Mouse (Mus musculus): ENCODE data around the gene Homer3. TPM values are rescaled to one million over a fixed set of nuclear protein-coding genes. Genes with fewer than 3 reads are reported as not detected.

Homer3 gene
- polyA plus RNA-seq, 1 experiment = 25.6 TPM

GRCm38 (mm10) chr8:70331526-70331925 is 48.9 kb downstream of the Homer3 start:
- TF ChIP-seq CTCF (IDR thresholded peaks at IDR 0.05; ENCODE audit: control insufficient read depth, insufficient read depth, low read length) = no peak
- TF ChIP-seq POLR2A (IDR thresholded peaks at IDR 0.05; ENCODE audit: borderline replicate concordance, control insufficient read depth, low read depth, low read length) = no peak
- WGBS = 95% methylated on average over 19 of the region's 19 CpGs
- H3K27ac ChIP-seq (ENCODE audit: control insufficient read depth, insufficient read depth, low read depth, low read length, poor library complexity) = no peak overlapping the region
- no peaks in the 10 kb centered on the region; the same call in 1 of the 2 replicates for H3K4me1 ChIP-seq (ENCODE audit: control insufficient read depth, insufficient read depth, low read length)
- no peak overlapping the region for H3K4me3 ChIP-seq (replicated peaks; ENCODE audit: control insufficient read depth, low read depth, low read length)

- Histone ChIP-seq H3K4me3 (replicated peaks; ENCODE audit: control insufficient read depth, low read depth, low read length) (no peak overlapping the region), H3K4me1 (ENCODE audit: control insufficient read depth, insufficient read depth, low read length) (no peaks in the 10 kb centered on the region; the same call in 1 of the 2 replicates), H3K27ac (ENCODE audit: control insufficient read depth, insufficient read depth, low read depth, low read length, poor library complexity) (no peak overlapping the region)
- TF ChIP-seq CTCF (IDR thresholded peaks at IDR 0.05; ENCODE audit: control insufficient read depth, insufficient read depth, low read length) (no peak), POLR2A (IDR thresholded peaks at IDR 0.05; ENCODE audit: borderline replicate concordance, control insufficient read depth, low read depth, low read length) (no peak)
- WGBS = 83% methylated on average over 41 of the region's 41 CpGs
Measured at GRCm38 (mm10) chr8:70332070-70332877, 49.6 kb downstream of the Homer3 start.

GRCm38 (mm10) chr8:70332878-70333202 is 50.2 kb downstream of the Homer3 start:
- 87% methylated on average over 6 of the region's 6 CpGs for WGBS
- Histone ChIP-seq H3K27ac (ENCODE audit: control insufficient read depth, insufficient read depth, low read depth, low read length, poor library complexity) (no peak overlapping the region), H3K4me1 (ENCODE audit: control insufficient read depth, insufficient read depth, low read length) (no peaks in the 10 kb centered on the region; the same call in 1 of the 2 replicates), H3K4me3 (replicated peaks; ENCODE audit: control insufficient read depth, low read depth, low read length) (no peak overlapping the region)
- no peak for TF ChIP-seq CTCF (IDR thresholded peaks at IDR 0.05; ENCODE audit: control insufficient read depth, insufficient read depth, low read length)
- no peak for TF ChIP-seq POLR2A (IDR thresholded peaks at IDR 0.05; ENCODE audit: borderline replicate concordance, control insufficient read depth, low read depth, low read length)

- H3K4me3 ChIP-seq (replicated peaks; ENCODE audit: control insufficient read depth, low read depth, low read length) = no peak overlapping the region
- H3K27ac ChIP-seq (ENCODE audit: control insufficient read depth, insufficient read depth, low read depth, low read length, poor library complexity) = no peak overlapping the region
- 85% methylated on average over 7 of the region's 7 CpGs for WGBS
- TF ChIP-seq POLR2A (IDR thresholded peaks at IDR 0.05; ENCODE audit: borderline replicate concordance, control insufficient read depth, low read depth, low read length) (no peak), CTCF (IDR thresholded peaks at IDR 0.05; ENCODE audit: control insufficient read depth, insufficient read depth, low read length) (no peak)
- no peaks in the 10 kb centered on the region for H3K4me1 ChIP-seq (ENCODE audit: control insufficient read depth, insufficient read depth, low read length)
Measured at GRCm38 (mm10) chr8:70338931-70339330, 56.3 kb downstream of the Homer3 start.

GRCm38 (mm10) chr8:70340659-70341058 is 58.0 kb downstream of the Homer3 start:
- 93% methylated on average over 7 of the region's 7 CpGs for WGBS
- H3K4me1 ChIP-seq (ENCODE audit: control insufficient read depth, insufficient read depth, low read length) = no peaks in the 10 kb centered on the region
- no peak for TF ChIP-seq CTCF (IDR thresholded peaks at IDR 0.05; ENCODE audit: control insufficient read depth, insufficient read depth, low read length)
- no peak for TF ChIP-seq POLR2A (IDR thresholded peaks at IDR 0.05; ENCODE audit: borderline replicate concordance, control insufficient read depth, low read depth, low read length)

GRCm38 (mm10) chr8:70342007-70342406 is 59.4 kb downstream of the Homer3 start:
- 47% methylated on average over 14 of the region's 14 CpGs for WGBS
- TF ChIP-seq CTCF (IDR thresholded peaks at IDR 0.05; ENCODE audit: control insufficient read depth, insufficient read depth, low read length) (no peak), POLR2A (IDR thresholded peaks at IDR 0.05; ENCODE audit: borderline replicate concordance, control insufficient read depth, low read depth, low read length) (no peak)
- Histone ChIP-seq H3K4me3 (replicated peaks; ENCODE audit: control insufficient read depth, low read depth, low read length) (no peak overlapping the region), H3K27ac (ENCODE audit: control insufficient read depth, insufficient read depth, low read depth, low read length, poor library complexity) (no peak overlapping the region), H3K4me1 (ENCODE audit: control insufficient read depth, insufficient read depth, low read length) (no peaks in the 10 kb centered on the region)

More at GRCm38 (mm10) chr8:70340659-70341058, 58.0 kb downstream of the Homer3 start:
- Histone ChIP-seq H3K27ac (ENCODE audit: control insufficient read depth, insufficient read depth, low read depth, low read length, poor library complexity) (no peak overlapping the region), H3K4me3 (replicated peaks; ENCODE audit: control insufficient read depth, low read depth, low read length) (no peak overlapping the region)

- Histone ChIP-seq H3K4me3 (replicated peaks; ENCODE audit: control insufficient read depth, low read depth, low read length) (no peak overlapping the region), H3K27ac (ENCODE audit: control insufficient read depth, insufficient read depth, low read depth, low read length, poor library complexity) (no peak overlapping the region), H3K4me1 (ENCODE audit: control insufficient read depth, insufficient read depth, low read length) (no peaks in the 10 kb centered on the region)
- TF ChIP-seq POLR2A (IDR thresholded peaks at IDR 0.05; ENCODE audit: borderline replicate concordance, control insufficient read depth, low read depth, low read length) = no peak
- no peak for TF ChIP-seq CTCF (IDR thresholded peaks at IDR 0.05; ENCODE audit: control insufficient read depth, insufficient read depth, low read length)
- WGBS = 91% methylated on average over 7 of the region's 7 CpGs
Measured at GRCm38 (mm10) chr8:70343076-70343475, 60.4 kb downstream of the Homer3 start.

- Histone ChIP-seq H3K4me1 (ENCODE audit: control insufficient read depth, insufficient read depth, low read length) (no peaks in the 10 kb centered on the region; the same call in 1 of the 2 replicates), H3K27ac (ENCODE audit: control insufficient read depth, insufficient read depth, low read depth, low read length, poor library complexity) (no peak overlapping the region), H3K4me3 (replicated peaks; ENCODE audit: control insufficient read depth, low read depth, low read length) (no peak overlapping the region)
- TF ChIP-seq CTCF (IDR thresholded peaks at IDR 0.05; ENCODE audit: control insufficient read depth, insufficient read depth, low read length) (peak; percentile 51), POLR2A (IDR thresholded peaks at IDR 0.05; ENCODE audit: borderline replicate concordance, control insufficient read depth, low read depth, low read length) (no peak)
- WGBS = 64% methylated on average over 6 of the region's 6 CpGs
Measured at GRCm38 (mm10) chr8:70343696-70344095, 61.1 kb downstream of the Homer3 start.

Other genes with a start within 250 kb of the Homer3 start
- gene Mau2, start 240.1 kb upstream of the Homer3 start, polyA plus RNA-seq (2011; ENCODE audit: insufficient read depth, insufficient read length, low replicate concordance, missing spikeins) = 29.7 and 51.9 TPM in 2 replicates
- gene Sugp1, start 240.0 kb upstream of the Homer3 start, polyA plus RNA-seq (2011; ENCODE audit: insufficient read depth, insufficient read length, low replicate concordance, missing spikeins) = 19.1 and 26.4 TPM in 2 replicates
- gene Tm6sf2, start 209.9 kb upstream of the Homer3 start, polyA plus RNA-seq (2011; ENCODE audit: insufficient read depth, insufficient read length, low replicate concordance, missing spikeins) = 1.6 and 2.8 TPM in 2 replicates
- not detected in 2 replicates for gene Hapln4, start 199.4 kb upstream of the Homer3 start, polyA plus RNA-seq (2011; ENCODE audit: insufficient read depth, insufficient read length, low replicate concordance, missing spikeins)
- gene Ncan, start 162.0 kb upstream of the Homer3 start, polyA plus RNA-seq (2011; ENCODE audit: insufficient read depth, insufficient read length, low replicate concordance, missing spikeins) = 0.13 and 0.50 TPM in 2 replicates
- gene Nr2c2ap, start 151.5 kb upstream of the Homer3 start, polyA plus RNA-seq (2011; ENCODE audit: insufficient read depth, insufficient read length, low replicate concordance, missing spikeins) = 16.1 and 29.5 TPM in 2 replicates
- gene Rfxank, start 143.7 kb upstream of the Homer3 start, polyA plus RNA-seq (2011; ENCODE audit: insufficient read depth, insufficient read length, low replicate concordance, missing spikeins) = 7.0 and 14.4 TPM in 2 replicates
- 13.9 and 33.6 TPM in 2 replicates for gene Borcs8, start 143.3 kb upstream of the Homer3 start, polyA plus RNA-seq (2011; ENCODE audit: insufficient read depth, insufficient read length, low replicate concordance, missing spikeins)
- gene Mef2b, start 143.1 kb upstream of the Homer3 start, polyA plus RNA-seq (2011; ENCODE audit: insufficient read depth, insufficient read length, low replicate concordance, missing spikeins) = 1.3 and 2.7 TPM in 2 replicates
- gene Tmem161a, start 110.5 kb upstream of the Homer3 start, polyA plus RNA-seq (2011; ENCODE audit: insufficient read depth, insufficient read length, low replicate concordance, missing spikeins) = 10.8 and 22.0 TPM in 2 replicates
- 7.1 and 10.9 TPM in 2 replicates for gene Slc25a42, start 70.5 kb upstream of the Homer3 start, polyA plus RNA-seq (2011; ENCODE audit: insufficient read depth, insufficient read length, low replicate concordance, missing spikeins)
- 89.1 and 192 TPM in 2 replicates for gene Sugp2, start 48.6 kb upstream of the Homer3 start, polyA plus RNA-seq (2011; ENCODE audit: insufficient read depth, insufficient read length, low replicate concordance, missing spikeins)
- 2.9 and 9.8 TPM in 2 replicates for gene Armc6, start 48.4 kb upstream of the Homer3 start, polyA plus RNA-seq (2011; ENCODE audit: insufficient read depth, insufficient read length, low replicate concordance, missing spikeins)
- gene Ddx49, start 19.7 kb downstream of the Homer3 start, polyA plus RNA-seq (2011; ENCODE audit: insufficient read depth, insufficient read length, low replicate concordance, missing spikeins) = 32.3 and 33.4 TPM in 2 replicates
- 85.8 and 91.7 TPM in 2 replicates for gene Cope, start 19.7 kb downstream of the Homer3 start, polyA plus RNA-seq (2011; ENCODE audit: insufficient read depth, insufficient read length, low replicate concordance, missing spikeins)
- gene Cers1, start 32.9 kb downstream of the Homer3 start, polyA plus RNA-seq (2011; ENCODE audit: insufficient read depth, insufficient read length, low replicate concordance, missing spikeins) = not detected in 2 replicates
- gene Gdf1, start 47.0 kb downstream of the Homer3 start, polyA plus RNA-seq (2011; ENCODE audit: insufficient read depth, insufficient read length, low replicate concordance, missing spikeins) = not detected in 2 replicates
- 20.2 and 39.1 TPM in 2 replicates for gene Upf1, start 70.5 kb downstream of the Homer3 start, polyA plus RNA-seq (2011; ENCODE audit: insufficient read depth, insufficient read length, low replicate concordance, missing spikeins)
- gene Comp, start 90.7 kb downstream of the Homer3 start, polyA plus RNA-seq (2011; ENCODE audit: insufficient read depth, insufficient read length, low replicate concordance, missing spikeins) = 19.6 TPM in 1 of 2 replicates, not detected in the other
- 5.0 and 6.1 TPM in 2 replicates for gene Crtc1, start 156.8 kb downstream of the Homer3 start, polyA plus RNA-seq (2011; ENCODE audit: insufficient read depth, insufficient read length, low replicate concordance, missing spikeins)
- 7.1 and 11.0 TPM in 2 replicates for gene Klhl26, start 194.1 kb downstream of the Homer3 start, polyA plus RNA-seq (2011; ENCODE audit: insufficient read depth, insufficient read length, low replicate concordance, missing spikeins)
- gene Tmem59l, start 204.5 kb downstream of the Homer3 start, polyA plus RNA-seq (2011; ENCODE audit: insufficient read depth, insufficient read length, low replicate concordance, missing spikeins) = 1.3 TPM in 1 of 2 replicates, not detected in the other
- gene Crlf1, start 210.3 kb downstream of the Homer3 start, polyA plus RNA-seq (2011; ENCODE audit: insufficient read depth, insufficient read length, low replicate concordance, missing spikeins) = 3.7 and 5.5 TPM in 2 replicates
- 46.9 and 63.6 TPM in 2 replicates for gene Rex1bd, start 223.9 kb downstream of the Homer3 start, polyA plus RNA-seq (2011; ENCODE audit: insufficient read depth, insufficient read length, low replicate concordance, missing spikeins)
- 961 and 1,100 TPM in 2 replicates for gene Uba52, start 228.0 kb downstream of the Homer3 start, polyA plus RNA-seq (2011; ENCODE audit: insufficient read depth, insufficient read length, low replicate concordance, missing spikeins)
- gene Fkbp8, start 244.9 kb downstream of the Homer3 start, polyA plus RNA-seq (2011; ENCODE audit: insufficient read depth, insufficient read length, low replicate concordance, missing spikeins) = 98.7 and 181 TPM in 2 replicates
- gene Kxd1, start 245.1 kb downstream of the Homer3 start, polyA plus RNA-seq (2011; ENCODE audit: insufficient read depth, insufficient read length, low replicate concordance, missing spikeins) = 29.0 and 41.3 TPM in 2 replicates

All from bone marrow, adult 2 months (tissue).